Mouse (Mus musculus): Measurements from ENCODE around the gene Brat1. TPM values are rescaled to one million over a fixed set of nuclear protein-coding genes. Genes with fewer than 3 reads are reported as not detected.
A peak's percentile ranks its signal among the peaks of the same experiment; 100 is the strongest.

The Brat1 gene
- polyA plus RNA-seq, 1 experiment = 22.5 TPM

DNA sequence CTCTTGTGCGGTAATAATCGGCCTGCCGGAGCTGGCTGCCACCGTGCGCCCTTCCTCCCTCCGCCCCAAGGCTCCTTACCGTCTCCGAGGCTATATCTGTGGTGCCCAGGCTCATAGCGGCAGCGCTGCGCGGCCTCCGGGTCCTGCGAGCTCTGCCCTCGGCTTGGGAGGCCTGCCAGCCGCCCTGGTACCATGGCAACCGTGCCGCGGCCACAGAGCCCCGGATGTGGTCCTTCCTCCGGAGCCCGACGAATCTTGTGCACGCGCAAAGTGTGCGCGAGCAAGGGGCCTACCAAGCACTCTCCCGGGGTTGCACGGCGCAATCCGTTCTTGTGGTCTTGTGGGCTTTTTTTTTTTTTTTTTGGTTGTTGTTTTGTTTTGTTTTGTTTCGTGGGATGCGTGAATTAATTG lies 2.7 kb upstream of the Brat1 start, which contains the start of gene Iqce:
TSS of gene Iqce (minus strand) at position 276 of the 411 bp plus-strand sequence.
- H3K27me3 ChIP-seq (ENCODE audit: control insufficient read depth, insufficient read depth, low read length) = no peaks in the 10 kb centered on the region
- H3K27ac ChIP-seq (ENCODE audit: control insufficient read depth, insufficient read depth, low read depth, low read length) = peak within 1 kb of the TSS; percentile 97
- no peak for TF ChIP-seq CTCF (IDR thresholded peaks at IDR 0.05; ENCODE audit: control insufficient read depth, insufficient read depth, insufficient replicate concordance, low read depth, low read length)
- TF ChIP-seq POLR2A (IDR thresholded peaks at IDR 0.05; ENCODE audit: control insufficient read depth, low read depth, low read length) = peak; percentile 85
- H3K36me3 ChIP-seq (ENCODE audit: control insufficient read depth, insufficient read depth, low read length) = no peaks in the 10 kb centered on the region
- peaks cover 22% of the 10 kb centered on the region for H3K4me1 ChIP-seq (ENCODE audit: control insufficient read depth, insufficient read depth, low read length)
- peak within 1 kb of the TSS; percentile 99 for H3K4me3 ChIP-seq (ENCODE audit: control insufficient read depth, low read depth, low read length)

DNA sequence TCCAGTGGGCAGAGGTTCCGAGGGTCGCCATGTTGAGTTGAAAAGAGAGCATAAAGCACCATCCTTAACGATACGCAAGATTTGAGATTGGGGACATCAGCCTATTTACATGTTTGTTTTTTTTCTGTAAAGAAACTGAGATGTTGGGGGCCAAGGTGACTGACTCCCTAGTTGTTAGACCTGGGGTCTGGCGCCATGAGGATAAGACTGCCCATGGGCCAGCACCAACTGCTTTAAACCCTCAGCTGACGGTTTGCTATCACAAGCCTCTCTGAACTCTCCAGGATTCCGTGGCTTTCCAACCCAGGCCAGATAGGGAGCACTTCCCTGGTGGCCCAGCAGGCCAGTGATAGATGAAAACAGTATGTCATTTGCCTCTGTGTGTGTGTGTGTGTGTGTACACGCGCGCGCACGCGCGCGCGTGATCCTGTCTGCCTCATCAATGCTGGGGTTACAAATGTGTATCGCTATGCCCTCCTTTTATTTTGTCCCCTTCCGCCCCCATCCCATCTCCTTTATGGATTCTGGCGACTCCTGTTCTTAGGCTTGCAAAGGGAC lies 2.1 kb upstream of the Brat1 start:
- Histone ChIP-seq H3K4me3 (ENCODE audit: control insufficient read depth, low read depth, low read length) (peak overlapping the region; percentile 99), H3K4me1 (ENCODE audit: control insufficient read depth, insufficient read depth, low read length) (peaks cover 22% of the 10 kb centered on the region), H3K36me3 (ENCODE audit: control insufficient read depth, insufficient read depth, low read length) (no peaks in the 10 kb centered on the region), H3K27ac (ENCODE audit: control insufficient read depth, insufficient read depth, low read depth, low read length) (peak overlapping the region; percentile 97), H3K27me3 (ENCODE audit: control insufficient read depth, insufficient read depth, low read length) (no peaks in the 10 kb centered on the region)
- no peak for TF ChIP-seq POLR2A (IDR thresholded peaks at IDR 0.05; ENCODE audit: control insufficient read depth, low read depth, low read length)
- TF ChIP-seq CTCF (IDR thresholded peaks at IDR 0.05; ENCODE audit: control insufficient read depth, insufficient read depth, insufficient replicate concordance, low read depth, low read length) = no peak

DNA sequence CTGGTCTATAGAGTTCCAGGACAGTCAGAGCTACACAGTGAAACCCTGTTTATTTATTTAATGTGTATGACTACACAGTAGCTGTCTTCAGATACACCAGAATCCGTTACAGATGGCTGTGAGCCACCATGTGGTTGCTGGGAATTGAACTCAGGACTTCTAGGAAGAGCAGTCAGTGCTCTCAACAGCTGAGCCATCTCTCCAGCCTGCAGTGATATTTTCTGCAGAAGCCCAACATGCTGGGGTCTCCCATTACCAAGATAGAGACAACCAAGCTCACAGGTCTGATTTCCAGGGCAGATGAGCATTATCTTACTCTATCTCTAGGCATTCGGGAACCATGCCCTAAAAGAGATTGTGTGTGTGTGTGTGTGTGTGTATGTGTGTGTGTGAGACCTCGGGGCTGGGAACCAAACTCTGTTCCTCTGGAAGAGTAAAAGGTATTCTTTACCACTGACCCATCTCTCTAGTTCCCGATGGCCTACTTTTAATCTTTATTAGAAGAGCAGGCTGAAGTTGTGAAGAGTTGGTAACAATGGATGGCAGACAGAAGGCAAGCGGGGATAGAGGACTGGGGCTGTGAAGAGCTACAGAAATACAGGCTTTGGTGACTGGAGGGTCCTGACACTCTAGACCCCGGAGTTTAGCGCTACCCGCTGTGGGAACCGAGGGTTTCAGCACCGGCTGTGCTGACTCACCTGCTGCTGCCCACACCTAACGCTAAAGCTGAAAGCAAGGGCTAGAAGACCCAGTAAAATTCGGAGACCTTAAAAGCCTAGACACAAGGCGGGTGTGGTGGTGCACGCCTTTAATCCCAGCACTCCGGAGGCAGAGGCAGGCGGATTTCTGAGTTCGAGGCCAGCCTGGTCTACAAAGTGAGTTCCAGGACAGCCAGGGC lies 1.1 kb upstream of the Brat1 start:
- H3K36me3 ChIP-seq (ENCODE audit: control insufficient read depth, insufficient read depth, low read length) = no peaks in the 10 kb centered on the region
- peaks cover 22% of the 10 kb centered on the region for H3K4me1 ChIP-seq (ENCODE audit: control insufficient read depth, insufficient read depth, low read length)
- no peaks in the 10 kb centered on the region for H3K27me3 ChIP-seq (ENCODE audit: control insufficient read depth, insufficient read depth, low read length)
- peak overlapping the region; percentile 99 for H3K27ac ChIP-seq (ENCODE audit: control insufficient read depth, insufficient read depth, low read depth, low read length)
- no peak; the same call in 1 of the 2 replicates for TF ChIP-seq POLR2A (IDR thresholded peaks at IDR 0.05; ENCODE audit: control insufficient read depth, low read depth, low read length)
- H3K4me3 ChIP-seq (ENCODE audit: control insufficient read depth, low read depth, low read length) = peak overlapping the region; percentile 95

DNA sequence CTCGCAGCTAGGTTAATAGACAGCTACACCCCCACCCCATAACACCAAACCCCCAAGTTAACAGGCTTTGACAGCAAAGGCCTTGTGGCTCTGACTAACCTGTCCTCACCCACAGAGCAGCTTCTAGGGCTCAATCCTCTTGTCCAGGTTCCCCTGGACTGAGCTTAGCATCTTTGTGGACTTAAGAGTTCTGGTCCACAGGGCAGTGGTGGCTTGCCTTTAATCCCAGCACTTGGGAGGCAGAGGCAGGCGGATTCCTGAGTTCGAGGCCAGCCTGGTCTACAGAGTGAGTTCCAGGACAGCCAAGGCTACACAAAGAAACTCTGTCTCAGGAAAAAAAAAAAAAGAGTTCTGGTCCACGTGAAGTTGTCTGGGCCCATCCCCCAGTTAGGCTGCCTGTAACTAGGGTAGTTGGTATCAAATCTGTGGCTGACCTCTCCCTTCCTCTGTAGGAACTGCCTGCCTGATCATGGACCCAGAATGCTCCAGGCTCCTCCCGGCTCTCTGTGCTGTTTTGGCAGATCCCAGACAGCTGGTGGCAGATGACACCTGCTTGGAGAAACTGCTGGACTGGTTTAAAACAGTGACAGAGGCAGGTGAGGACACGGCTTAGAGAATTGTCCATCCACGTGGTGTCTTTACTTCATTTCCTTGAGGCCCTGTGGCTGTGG lies 825 bp downstream of the Brat1 start:
- peak overlapping the region; percentile 99 for H3K27ac ChIP-seq (ENCODE audit: control insufficient read depth, insufficient read depth, low read depth, low read length)
- no peaks in the 10 kb centered on the region for H3K27me3 ChIP-seq (ENCODE audit: control insufficient read depth, insufficient read depth, low read length)
- TF ChIP-seq CTCF (IDR thresholded peaks at IDR 0.05; ENCODE audit: control insufficient read depth, insufficient read depth, insufficient replicate concordance, low read depth, low read length) (no peak), POLR2A (IDR thresholded peaks at IDR 0.05; ENCODE audit: control insufficient read depth, low read depth, low read length) (no peak)
- H3K4me3 ChIP-seq (ENCODE audit: control insufficient read depth, low read depth, low read length) = peak overlapping the region; percentile 95
- peaks cover 2% of the 10 kb centered on the region for H3K36me3 ChIP-seq (ENCODE audit: control insufficient read depth, insufficient read depth, low read length)
- peaks cover 22% of the 10 kb centered on the region for H3K4me1 ChIP-seq (ENCODE audit: control insufficient read depth, insufficient read depth, low read length)

DNA sequence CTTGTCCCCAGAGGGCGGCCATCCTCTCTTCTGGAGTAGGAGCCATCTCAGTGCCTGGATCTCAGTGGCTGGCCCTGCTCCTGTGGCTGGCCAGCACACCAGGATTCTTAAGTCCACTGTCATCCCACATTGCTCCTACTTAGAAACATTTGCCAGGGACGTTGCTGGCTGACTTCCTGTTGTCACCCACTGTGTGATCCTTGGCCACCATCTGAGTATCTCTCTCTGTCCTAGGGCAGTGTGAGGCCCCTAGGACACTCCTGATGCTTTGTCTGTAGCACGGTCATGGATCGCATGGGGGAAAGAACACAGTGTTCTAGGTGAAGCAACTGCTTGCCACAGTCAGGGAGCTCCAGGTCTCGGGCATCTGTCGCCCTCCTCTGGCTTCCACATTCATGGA lies 5.5 kb downstream of the Brat1 start:
- Histone ChIP-seq H3K27ac (ENCODE audit: control insufficient read depth, insufficient read depth, low read depth, low read length) (no peak overlapping the region), H3K27me3 (ENCODE audit: control insufficient read depth, insufficient read depth, low read length) (no peaks in the 10 kb centered on the region), H3K4me3 (ENCODE audit: control insufficient read depth, low read depth, low read length) (no peak overlapping the region), H3K36me3 (ENCODE audit: control insufficient read depth, insufficient read depth, low read length) (peaks cover 3% of the 10 kb centered on the region), H3K4me1 (ENCODE audit: control insufficient read depth, insufficient read depth, low read length) (peaks cover 7% of the 10 kb centered on the region)
- no peak for TF ChIP-seq CTCF (IDR thresholded peaks at IDR 0.05; ENCODE audit: control insufficient read depth, insufficient read depth, insufficient replicate concordance, low read depth, low read length)

DNA sequence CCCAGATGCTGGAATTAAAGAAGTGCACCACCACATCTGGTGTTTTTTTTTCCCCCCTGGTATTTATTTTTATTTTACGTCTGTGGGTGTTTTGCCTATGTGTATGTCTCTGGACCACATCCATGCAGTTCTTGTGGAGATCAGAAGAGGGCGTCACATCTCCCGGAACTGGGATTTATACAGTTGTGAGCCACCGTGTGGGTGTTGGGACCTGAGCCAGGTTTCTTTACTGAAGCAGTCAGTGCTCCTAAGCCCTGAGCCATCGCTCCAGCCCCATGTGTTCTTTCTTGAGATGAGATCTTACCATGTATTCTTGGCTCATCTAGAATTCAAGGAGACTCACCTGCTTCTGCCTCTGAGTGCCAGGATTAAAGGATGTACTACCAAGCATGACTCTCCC lies 6.2 kb downstream of the Brat1 start:
- TF ChIP-seq CTCF (IDR thresholded peaks at IDR 0.05; ENCODE audit: control insufficient read depth, insufficient read depth, insufficient replicate concordance, low read depth, low read length) (no peak), POLR2A (IDR thresholded peaks at IDR 0.05; ENCODE audit: control insufficient read depth, low read depth, low read length) (no peak)

DNA sequence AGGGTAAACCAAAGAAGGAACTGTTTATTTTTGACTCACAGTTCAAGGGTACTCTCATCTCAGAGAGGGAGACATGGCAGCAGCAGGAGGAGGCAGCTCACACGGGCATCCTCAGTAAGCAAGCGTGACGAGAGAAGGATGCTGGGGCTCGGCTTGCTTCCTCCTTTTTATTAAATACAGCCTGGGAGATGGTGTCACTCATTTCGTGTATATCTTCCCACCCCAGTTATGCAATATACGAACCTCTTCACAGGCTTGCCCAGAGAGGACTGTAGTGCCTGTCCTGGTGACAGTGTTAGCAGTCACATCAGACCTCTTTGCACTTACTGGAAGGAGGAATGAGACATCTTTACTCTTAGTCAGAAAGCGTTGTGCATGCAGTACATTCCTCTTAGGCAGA lies 16.0 kb downstream of the Brat1 start:
- no peak overlapping the region for H3K27ac ChIP-seq (ENCODE audit: control insufficient read depth, insufficient read depth, low read depth, low read length)
- no peaks in the 10 kb centered on the region for H3K27me3 ChIP-seq (ENCODE audit: control insufficient read depth, insufficient read depth, low read length)
- no peak for TF ChIP-seq CTCF (IDR thresholded peaks at IDR 0.05; ENCODE audit: control insufficient read depth, insufficient read depth, insufficient replicate concordance, low read depth, low read length)
- TF ChIP-seq POLR2A (IDR thresholded peaks at IDR 0.05; ENCODE audit: control insufficient read depth, low read depth, low read length) = no peak
- no peaks in the 10 kb centered on the region; the same call in 1 of the 2 replicates for H3K36me3 ChIP-seq (ENCODE audit: control insufficient read depth, insufficient read depth, low read length)
- no peak overlapping the region for H3K4me3 ChIP-seq (ENCODE audit: control insufficient read depth, low read depth, low read length)
- no peaks in the 10 kb centered on the region for H3K4me1 ChIP-seq (ENCODE audit: control insufficient read depth, insufficient read depth, low read length)

More for the DNA sequence above, 6.2 kb downstream of the Brat1 start:
- H3K4me3 ChIP-seq (ENCODE audit: control insufficient read depth, low read depth, low read length) = no peak overlapping the region
- H3K4me1 ChIP-seq (ENCODE audit: control insufficient read depth, insufficient read depth, low read length) = no peaks in the 10 kb centered on the region
- H3K36me3 ChIP-seq (ENCODE audit: control insufficient read depth, insufficient read depth, low read length) = peaks cover 3% of the 10 kb centered on the region
- H3K27ac ChIP-seq (ENCODE audit: control insufficient read depth, insufficient read depth, low read depth, low read length) = no peak overlapping the region
- H3K27me3 ChIP-seq (ENCODE audit: control insufficient read depth, insufficient read depth, low read length) = no peaks in the 10 kb centered on the region
